Mouse (Mus musculus) bone marrow macrophage, adult 2 months (primary cell): ENCODE measurements at regions not wholly inside any gene's neighbourhood (a gene's known extent, or its start where the extent isn't known, plus 50 kb on each side); places are given as distances from the start of the nearest gene placed in this dataset.

ENCODE experiments used
- CTCF ChIP-seq: IDR thresholded peaks from 2 replicates; pipeline ENCODE4 v1.5.1; 2012; ENCODE audit warnings: low read depth, mild to moderate bottlenecking, low read length, moderate library complexity
- POLR2A ChIP-seq: IDR thresholded peaks from 2 replicates; pipeline ENCODE4 v1.6.1; 2012; ENCODE audit warnings: mild to moderate bottlenecking, low read depth, low read length, borderline replicate concordance

DNA sequence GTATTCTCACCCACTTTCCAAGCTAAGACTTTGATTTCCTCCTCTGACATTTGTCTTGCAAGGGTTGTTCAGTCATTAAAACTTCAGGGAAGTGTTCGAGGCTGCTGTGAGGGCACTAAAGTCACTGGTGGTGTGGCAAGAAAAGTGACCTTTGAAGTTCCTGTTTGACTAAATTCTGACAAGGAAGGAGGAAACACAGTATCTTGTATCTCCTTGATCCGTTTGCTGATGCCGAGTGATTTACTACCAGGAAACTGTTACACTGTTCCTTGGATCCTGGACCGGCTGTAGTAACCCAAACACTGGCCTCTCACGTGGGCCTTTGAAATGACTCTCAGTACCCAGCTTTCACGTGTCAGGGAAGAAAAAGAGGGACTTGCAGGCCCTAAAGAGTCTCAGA, 53.5 kb upstream of the Ralgapa2 start:
- no peak for TF ChIP-seq CTCF
- no peak for TF ChIP-seq POLR2A
